Mouse (Mus musculus) embryo, embryonic 10.5 days (tissue): ENCODE data around the gene Drd3.
A peak's percentile ranks its signal among the peaks of the same experiment; 100 is the strongest.

Experiments
- DNase-seq: peaks from one replicate; pipeline ENCODE4 v3.0.0-alpha.2; 2015; ENCODE audit warnings: low spot score

Gene Drd3

GRCm38 (mm10) chr16:43801791-43802307 lies 48.0 kb downstream of the Drd3 start:
- peak; percentile 87 for DNase-seq

DNA sequence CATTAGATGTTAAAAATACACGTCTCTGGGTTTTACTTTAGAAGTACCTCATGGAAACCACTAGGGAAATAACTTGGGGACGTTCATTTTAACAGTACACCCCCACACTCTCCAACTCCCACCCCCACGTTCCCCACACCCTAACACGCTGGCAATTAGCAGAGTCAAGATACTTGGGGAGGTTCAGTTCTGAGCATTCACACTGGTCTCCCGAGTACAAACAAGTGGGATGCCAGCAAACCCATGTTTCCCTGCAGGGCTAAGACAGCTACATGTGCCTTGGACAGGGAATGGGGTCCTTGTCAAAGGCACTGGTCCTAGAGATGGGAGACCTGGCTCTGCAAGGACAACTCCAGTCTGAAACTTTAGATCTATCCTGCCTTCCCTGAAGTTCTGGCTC lies 48.6 kb downstream of the Drd3 start:
- DNase-seq: no peak

GRCm38 (mm10) chr16:43804364-43804763 lies 50.5 kb downstream of the Drd3 start:
- DNase-seq: no peak

GRCm38 (mm10) chr16:43807048-43807447 lies 53.2 kb downstream of the Drd3 start:
- DNase-seq: no peak

GRCm38 (mm10) chr16:43809429-43809828 lies 55.6 kb downstream of the Drd3 start:
- no peak for DNase-seq

DNA sequence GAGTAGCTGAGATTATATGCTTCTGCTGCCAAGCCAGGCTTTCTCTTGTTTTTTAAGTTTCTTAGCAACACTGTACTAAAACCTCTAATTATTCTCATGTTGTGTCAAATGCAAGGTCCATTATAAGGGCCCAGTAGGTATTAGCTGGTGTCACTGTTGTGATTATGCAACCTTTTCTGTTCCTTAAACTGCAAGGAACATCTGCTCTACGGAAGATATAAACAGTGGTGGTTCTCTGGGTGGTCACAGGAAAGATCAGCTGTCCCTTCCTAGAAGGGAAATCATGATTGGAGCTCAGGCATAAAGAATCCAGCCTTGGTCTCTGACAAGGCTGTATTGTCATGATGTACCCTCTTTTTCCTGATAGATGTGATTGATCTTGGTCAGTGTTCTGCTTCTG lies 57.6 kb downstream of the Drd3 start:
- no peak for DNase-seq

- no peak for DNase-seq
Measured at GRCm38 (mm10) chr16:43814644-43815043, 60.8 kb downstream of the Drd3 start.

GRCm38 (mm10) chr16:43816321-43816720 lies 62.5 kb downstream of the Drd3 start:
- no peak for DNase-seq

- DNase-seq: no peak
Measured at GRCm38 (mm10) chr16:43818404-43818803, 64.6 kb downstream of the Drd3 start.

DNA sequence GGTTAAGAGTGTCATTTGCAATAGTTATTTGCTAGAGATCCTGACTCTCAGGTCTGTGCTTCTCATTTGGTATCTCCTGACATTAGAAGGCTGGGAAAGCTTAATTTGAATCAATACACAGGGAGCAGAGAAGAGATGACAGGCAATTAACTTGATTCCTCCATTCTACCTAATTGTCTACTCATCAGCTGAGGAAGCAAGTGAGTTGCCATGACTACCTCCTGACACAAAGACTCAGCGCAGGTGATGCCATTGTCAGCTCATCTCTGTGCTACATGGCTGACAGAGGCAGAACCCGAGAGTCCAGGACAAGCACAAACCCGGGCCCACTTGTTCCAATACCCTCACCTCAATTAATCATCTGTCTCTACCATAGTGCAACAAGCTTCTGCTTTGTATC lies 73.7 kb downstream of the Drd3 start:
- no peak for DNase-seq

GRCm38 (mm10) chr16:43831957-43832356 lies 78.1 kb downstream of the Drd3 start:
- DNase-seq: no peak

DNA sequence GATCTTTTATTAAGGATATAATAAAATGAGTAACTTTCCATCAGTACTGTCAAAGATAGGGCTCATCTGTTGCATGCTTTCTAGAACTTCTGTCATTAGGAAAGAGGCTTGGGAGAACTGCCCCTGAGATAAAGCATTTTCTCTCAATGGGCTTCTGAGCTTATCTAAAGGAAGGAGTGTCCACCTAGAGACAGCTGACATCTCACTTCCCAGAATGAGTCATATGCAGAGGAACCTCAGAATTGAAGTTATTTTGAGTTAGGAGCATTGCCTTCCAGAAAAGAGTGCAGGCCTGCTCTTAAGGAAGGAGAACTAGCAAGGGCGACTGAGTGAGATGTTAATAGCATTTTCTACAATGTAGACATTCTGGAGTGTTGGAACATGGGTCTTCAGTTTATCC lies 87.4 kb downstream of the Drd3 start:
- no peak for DNase-seq

- DNase-seq: no peak
Measured at GRCm38 (mm10) chr16:43849839-43850238, 96.0 kb downstream of the Drd3 start.

DNA sequence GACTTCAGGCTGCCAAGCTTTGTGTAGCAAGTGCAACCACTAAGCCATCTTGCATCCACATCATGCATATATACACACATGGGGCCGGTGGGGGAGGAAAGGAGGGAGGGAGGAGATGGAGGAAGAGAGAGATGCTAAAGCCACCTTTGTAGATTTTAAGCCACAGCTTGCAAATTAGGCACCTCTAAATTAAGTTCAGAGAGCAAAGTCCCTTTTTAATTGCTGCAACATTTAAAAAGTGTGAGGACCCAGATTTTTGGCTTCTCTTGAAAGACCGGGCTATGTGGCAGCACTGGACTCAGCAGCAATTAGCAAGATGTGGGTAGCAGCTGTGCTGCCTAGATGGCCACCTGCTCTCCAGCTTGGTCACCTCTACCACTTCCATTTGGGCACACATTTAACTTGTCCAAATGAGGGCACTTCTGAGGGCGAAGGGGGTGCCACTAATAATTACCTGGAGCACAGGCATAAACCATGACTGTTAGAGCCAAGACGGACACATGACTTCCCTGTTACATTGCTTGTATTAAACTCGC lies 105.2 kb downstream of the Drd3 start:
- DNase-seq: no peak

DNA sequence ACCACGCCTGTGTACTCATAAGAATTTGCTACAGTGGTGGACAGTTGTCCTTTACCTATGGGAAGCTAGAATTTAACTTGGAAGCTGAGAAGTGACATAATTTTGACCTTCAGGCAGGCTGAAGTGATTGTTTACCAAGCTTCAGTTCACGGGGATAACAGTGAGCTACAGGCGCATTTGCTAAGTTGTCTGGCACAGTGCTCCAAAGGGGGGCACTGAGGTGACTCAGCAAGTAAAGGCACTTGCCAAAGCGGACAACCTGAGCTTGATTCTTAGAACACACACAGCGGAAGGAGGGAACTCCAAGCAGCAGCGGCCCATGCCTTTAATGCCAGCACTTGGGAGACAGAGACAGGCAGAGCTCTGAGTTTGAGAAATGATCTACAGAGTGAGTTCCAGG lies 106.8 kb downstream of the Drd3 start:
- DNase-seq: no peak

- DNase-seq: no peak
Measured at GRCm38 (mm10) chr16:43869805-43870204, 116.0 kb downstream of the Drd3 start.

DNA sequence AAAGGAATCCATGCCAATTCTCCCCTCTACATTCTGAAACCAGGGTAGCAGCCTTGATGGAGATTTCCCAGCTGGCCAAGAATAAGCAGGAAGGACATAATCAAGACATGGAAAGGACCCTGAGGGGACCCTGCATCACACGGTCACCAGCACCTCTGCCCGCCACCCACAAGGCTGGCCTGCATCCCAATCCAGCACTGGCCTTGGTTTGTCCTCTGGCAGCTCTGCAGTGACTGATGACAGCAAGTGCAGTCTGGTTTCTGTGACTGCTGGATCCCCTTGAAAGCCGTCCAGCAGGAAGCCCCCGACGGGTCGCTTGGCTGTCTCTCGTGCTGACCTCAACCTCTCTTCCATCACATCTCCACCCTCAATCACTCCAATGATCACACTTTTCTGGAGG lies 117.6 kb downstream of the Drd3 start:
- no peak for DNase-seq
